Mouse (Mus musculus) kidney, adult 2 months (tissue): ENCODE data around the gene Atp1a2.

ENCODE experiments used
- CTCF ChIP-seq: fragments of 200-500 bp; conservative IDR thresholded peaks from 2 replicates; pipeline ENCODE4 v1.5.1; 2011; ENCODE audit warnings: low read depth, mild to moderate bottlenecking, control low read depth, low read length, moderate library complexity, mixed read lengths; ENCODE audit not compliant: insufficient read depth, insufficient read length
- POLR2A ChIP-seq: fragments of 200-500 bp; IDR thresholded peaks from one replicate; pipeline ENCODE4 v1.6.1; 2011; ENCODE audit warnings: low read depth, low read length, control low read depth

- TF ChIP-seq POLR2A: no peak
- TF ChIP-seq CTCF: no peak; the same call in 1 of the 2 replicates
These were observed 48.8 kb upstream of the Atp1a2 start for GRCm38 (mm10) chr1:172346707-172347106.
